Mouse (Mus musculus) brain, embryonic 14.5 days (tissue): Measurements from ENCODE around the gene Slc39a9. TPM values are rescaled to one million over a fixed set of nuclear protein-coding genes. Genes with fewer than 3 reads are reported as not detected.

Source experiments
- DNase-seq: peaks from one replicate; pipeline ENCODE4 v3.0.0-alpha.2; 2011; ENCODE audit warnings: low read depth
- CTCF ChIP-seq: fragments of 200-500 bp; IDR thresholded peaks from 2 replicates; pipeline ENCODE4 v1.5.1; 2012; ENCODE audit warnings: inconsistent platforms, mild to moderate bottlenecking, moderate library complexity, borderline replicate concordance; ENCODE audit not compliant: insufficient read depth, insufficient read length; ENCODE audit errors: extremely low read depth
- POLR2A ChIP-seq: fragments of 200-500 bp; IDR thresholded peaks from 2 replicates; pipeline ENCODE4 v1.6.1; 2012; ENCODE audit warnings: mild to moderate bottlenecking, inconsistent platforms, borderline replicate concordance; ENCODE audit not compliant: poor library complexity, insufficient read depth, insufficient read length, severe bottlenecking; ENCODE audit errors: extremely low read depth
- polyA plus RNA-seq: library from polyadenylated mRNA; depleted of rRNA; stranded (reverse); fragments of >200 nt; gene quantifications from 2 replicates; pipeline ENCODE4 v1.2.3, GENCODE M21; 2012; rRNA removed

Slc39a9 gene
- polyA plus RNA-seq, result 33.4 and 38.2 TPM in 2 replicates

DNA sequence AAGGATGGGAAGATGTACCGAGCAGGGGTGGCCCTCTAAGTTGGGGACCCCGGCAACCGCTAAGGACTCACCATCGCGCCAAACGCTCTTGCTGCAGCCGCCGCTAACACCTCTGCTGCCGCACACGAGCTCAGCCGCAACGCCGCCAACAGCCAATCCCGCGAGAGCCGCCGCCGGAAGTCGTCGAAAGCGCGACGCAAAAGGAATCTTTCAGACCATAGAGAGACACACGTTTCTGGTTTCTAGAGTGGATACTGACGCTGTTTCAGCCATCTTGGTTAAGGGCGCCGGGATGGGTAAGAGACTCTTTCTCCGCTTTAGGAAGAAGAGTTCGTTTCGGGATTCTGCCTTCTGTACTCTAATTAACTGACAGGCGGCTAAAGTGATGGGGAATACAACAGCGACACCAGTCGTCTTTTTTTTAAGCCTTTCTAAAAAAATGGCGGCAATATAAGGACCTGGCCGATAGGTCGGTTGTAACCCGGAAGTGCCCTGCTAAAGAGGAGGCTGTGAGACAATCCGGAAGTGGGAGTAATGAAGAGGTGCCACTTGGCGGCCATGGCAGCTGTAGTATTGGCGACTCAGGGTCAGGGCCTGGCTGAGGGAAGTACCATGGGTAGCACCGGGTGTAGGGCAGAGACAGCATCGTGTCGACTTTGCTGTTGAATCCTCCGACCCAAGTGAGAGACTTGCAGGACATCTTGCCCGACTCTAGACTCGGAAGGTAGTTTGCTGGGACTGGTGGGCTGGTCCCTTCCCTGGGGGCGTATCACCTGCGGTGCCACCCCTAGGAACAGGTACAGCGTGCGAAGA is at the start of gene Slc39a9, which contains the start of gene Erh:
Gene Slc39a9 (plus strand): TSS at position 191 of the 813 bp plus-strand sequence.
Gene Erh (minus strand): TSS at position 649 of the 813 bp plus-strand sequence.
- TF ChIP-seq CTCF, result no peak
- TF ChIP-seq POLR2A, result peak; percentile 20; the same call in 1 of the 2 replicates
- peak; percentile 99 for DNase-seq

DNA sequence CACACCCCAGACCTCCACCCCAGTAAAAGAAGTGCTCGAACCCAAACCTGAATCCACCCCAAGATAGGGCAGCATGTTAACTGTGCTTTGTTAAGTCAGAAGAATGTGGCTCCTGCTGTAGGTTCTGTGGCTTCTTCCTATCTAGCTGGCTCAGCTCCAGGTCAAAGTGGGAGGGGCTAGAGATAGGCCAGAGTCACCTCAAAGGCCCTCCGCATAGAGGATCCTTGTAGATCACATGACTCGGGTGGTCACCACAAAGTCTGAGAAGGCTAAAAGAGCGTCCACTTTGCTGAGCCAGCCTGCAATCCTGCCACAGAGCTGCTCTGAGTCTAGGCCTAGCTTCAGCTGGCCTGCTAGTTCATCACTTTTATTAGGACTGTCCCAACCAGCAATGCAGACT is 49.5 kb upstream of the Slc39a9 start:
- TF ChIP-seq CTCF (no peak), POLR2A (no peak)
- DNase-seq, result no peak

DNA sequence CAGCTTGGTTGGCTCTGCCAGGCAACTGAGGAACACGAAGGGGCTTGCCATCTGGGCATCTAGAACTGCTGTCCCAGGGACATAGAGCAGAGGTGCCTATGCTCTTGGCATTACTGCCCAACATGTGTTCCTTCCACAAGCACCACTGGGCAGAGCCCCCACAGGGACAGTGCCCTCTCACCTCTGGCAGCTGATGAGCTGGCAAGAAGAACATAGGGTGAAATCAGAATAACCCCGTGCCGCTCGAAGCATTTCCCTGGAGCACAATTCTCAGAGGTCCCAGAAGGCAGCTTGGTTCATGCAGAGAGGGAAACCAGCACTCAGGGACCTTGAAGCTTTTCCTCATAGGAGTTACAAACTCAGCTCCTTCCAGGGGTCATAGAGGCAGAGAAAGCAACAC is 48.9 kb upstream of the Slc39a9 start:
- TF ChIP-seq POLR2A (no peak), CTCF (no peak)
- DNase-seq, result no peak

DNA sequence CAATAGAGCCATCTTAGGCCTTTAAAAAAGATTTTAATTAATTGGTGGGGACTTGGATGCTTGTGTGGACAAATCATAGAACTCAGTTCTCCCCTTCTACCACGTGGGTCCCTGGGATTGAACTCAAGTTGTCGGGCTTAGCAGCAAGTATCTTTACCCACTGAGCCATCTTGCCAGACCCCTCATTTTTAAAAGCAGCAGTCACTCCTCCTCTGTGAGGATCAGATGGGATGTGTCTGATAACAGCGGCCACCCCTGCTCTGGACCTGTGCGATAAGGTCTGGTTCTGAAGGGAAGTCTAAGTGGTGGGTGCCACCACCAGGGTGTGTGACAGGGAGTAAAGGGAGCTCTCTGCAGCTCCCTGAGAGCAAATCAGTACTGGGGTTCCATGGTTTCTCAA is 48.1 kb upstream of the Slc39a9 start:
- TF ChIP-seq POLR2A, result no peak
- no peak for TF ChIP-seq CTCF
- no peak for DNase-seq

DNA sequence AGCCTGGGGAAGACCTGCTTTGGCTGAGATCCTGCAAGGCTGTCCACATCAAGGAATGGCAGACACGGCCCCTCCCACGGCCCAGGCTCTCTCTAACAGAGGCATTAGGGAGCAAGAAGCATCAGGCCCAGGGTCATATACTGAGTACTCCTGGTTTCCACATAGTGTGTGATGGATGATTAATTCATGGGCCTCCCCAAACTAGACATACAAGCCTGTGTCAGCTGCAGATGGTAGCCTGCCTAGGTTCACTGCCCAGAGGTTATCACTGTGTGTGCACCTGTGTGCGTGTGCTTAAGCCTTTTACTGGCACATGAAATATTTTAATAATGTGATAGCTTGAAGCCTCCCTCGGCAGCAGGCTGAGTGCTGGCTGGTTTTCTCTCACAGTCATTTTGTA is 47.7 kb upstream of the Slc39a9 start:
- DNase-seq, result no peak
- TF ChIP-seq CTCF, result no peak
- TF ChIP-seq POLR2A, result no peak

DNA sequence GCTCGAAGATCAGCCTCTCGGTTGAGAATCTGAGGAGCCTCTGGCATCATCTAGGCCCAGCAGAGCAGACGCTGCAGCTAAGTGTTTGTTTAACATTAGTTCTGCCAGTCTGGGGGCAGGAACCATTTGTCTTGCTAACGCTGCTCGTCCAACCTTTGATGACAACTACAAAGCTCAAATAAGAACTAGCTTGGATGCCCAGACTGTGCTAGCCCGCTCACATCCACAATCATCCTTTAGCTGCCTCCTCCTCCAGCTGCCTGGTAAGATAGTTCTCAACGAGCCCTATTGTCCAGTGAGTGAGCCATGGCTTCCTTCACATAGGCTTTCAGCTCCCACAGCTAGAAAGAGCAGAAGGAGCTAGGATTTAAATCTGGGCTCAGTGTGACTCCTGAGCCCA is 45.4 kb upstream of the Slc39a9 start:
- TF ChIP-seq CTCF, result no peak
- no peak for TF ChIP-seq POLR2A
- DNase-seq, result no peak

DNA sequence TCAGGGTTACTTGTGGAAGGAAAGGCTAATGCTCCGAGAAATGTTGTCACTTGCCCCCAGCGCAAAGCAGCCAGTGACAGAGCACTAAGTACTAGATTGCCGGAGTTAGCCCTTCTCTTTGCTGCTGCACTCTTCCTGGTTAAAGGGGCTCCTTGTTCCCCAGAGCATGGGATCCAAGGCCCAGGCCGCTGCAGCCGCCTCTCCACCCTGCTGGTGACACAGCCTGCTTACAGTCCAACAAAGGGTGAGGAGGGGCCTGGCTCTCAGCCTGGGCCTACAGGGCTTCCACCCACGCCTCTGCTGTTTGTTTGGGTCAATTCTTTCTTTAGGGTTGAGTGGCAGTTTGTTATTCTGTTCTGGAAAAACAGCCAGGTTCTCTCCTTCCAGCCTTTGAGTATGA is 44.9 kb upstream of the Slc39a9 start:
- peak; percentile 3; the same call in 1 of the 2 replicates for TF ChIP-seq CTCF
- TF ChIP-seq POLR2A, result no peak
- DNase-seq, result peak; percentile 82

DNA sequence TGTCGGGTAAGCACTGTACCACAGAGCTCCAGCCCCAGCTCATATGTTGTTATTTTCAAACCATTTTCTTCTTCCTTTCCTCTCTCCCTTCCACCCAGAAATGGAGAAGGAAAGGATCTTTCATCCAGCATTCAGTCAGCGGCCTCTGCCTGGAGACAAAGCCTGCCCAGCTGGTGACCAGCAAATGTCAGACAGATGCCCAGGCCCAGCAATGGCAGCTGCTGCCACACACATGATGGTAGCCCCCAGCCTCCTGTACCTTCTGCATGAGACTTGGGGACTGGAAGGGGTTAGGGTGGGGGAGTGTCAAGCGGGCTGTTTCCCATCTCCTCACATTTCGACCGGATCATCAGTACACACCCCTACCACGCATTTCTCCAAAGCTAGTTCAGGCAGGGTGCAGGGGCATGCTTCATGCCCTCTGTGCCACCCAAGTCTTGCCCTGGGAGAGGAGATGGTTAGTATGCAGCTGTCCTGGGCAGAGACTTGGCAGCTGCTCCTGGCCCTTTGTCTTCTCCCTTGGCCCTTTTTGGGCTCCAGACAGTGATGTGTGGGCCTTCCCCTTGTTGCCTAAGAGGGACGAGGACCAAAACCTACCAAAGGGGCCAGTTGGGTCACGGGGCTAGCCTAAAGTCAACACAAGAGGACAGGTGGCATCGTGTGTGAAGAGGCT is 42.0 kb upstream of the Slc39a9 start:
- DNase-seq, result no peak
- no peak for TF ChIP-seq POLR2A
- no peak for TF ChIP-seq CTCF

DNA sequence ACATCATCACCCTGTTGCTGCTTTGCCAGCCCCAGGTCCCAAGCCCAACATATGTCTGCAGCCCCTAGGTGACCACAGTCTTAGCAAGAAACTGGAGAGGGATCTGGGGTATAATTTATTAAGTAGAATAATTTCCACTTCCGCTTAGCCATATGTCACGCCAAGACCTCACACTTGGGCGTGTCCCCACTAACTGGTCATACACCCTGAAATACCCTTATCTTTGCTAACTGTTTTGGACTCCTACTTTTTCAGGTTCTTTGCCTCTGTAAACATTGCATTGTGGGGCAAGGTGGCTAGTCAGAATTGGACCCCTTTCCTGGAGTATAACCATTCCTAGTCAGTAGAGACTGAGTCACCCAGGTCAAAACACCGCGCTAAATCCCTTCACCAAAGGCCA is 41.3 kb upstream of the Slc39a9 start:
- TF ChIP-seq CTCF, result no peak
- no peak for TF ChIP-seq POLR2A
- DNase-seq, result no peak

DNA sequence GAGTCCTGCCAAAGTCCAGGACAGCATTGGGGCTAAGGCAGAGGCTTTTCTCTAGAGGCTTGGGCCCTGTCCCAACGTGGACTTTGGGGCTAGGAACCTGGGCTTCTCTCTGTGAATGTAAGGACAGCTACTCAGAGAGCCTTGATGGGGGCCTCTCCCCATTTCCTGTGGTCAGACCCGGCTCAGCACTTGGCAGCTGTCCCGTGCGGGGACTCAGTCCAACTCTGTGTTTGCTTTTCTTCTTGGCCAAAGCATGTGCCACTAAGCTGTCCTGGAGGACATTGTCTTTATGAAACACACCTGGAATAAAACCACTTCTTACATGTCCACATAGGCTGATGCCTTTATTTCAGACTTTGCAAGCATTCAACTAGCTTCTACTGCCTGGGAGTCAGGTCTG is 40.1 kb upstream of the Slc39a9 start:
- TF ChIP-seq POLR2A, result no peak
- no peak for TF ChIP-seq CTCF
- DNase-seq, result peak; percentile 15

DNA sequence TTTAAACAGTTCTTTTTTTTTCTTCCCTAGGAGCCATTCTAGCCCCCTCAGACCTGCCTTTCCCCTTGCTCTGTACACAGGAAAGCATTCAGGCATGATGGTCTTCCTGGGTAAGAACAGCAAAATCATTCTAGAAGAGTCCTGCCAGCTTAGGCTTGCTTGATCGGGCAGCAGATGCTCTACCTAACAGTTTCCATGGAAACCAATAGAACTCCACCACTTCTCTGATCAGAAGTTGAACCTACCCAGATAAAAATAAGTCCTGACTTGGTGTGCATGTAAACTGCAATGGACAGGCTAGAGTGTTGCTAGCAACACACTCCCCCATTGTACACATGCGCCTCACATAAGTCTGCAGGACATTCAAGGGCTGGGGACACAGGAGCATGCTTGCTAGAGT is 39.5 kb upstream of the Slc39a9 start:
- peak; percentile 28 for DNase-seq
- TF ChIP-seq POLR2A (no peak), CTCF (no peak)

DNA sequence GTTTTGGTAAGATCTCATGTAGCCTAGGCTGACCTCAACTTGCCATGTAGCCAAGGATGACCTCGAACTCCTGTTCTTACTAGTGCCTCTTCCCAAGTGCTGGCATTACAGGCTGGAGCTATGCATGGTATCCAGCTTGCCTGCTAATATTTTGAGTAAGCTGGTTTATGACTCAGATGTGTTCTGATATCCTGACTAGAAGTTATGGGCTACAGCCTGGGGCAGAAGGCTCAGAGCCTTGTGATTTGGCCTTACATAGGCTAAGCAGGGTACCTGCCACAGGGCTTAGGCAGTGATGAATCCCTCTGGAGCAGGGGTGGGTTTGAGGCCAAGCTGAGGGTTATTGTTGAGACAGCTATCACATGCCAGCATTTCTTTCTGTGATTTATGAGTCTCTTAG is 35.1 kb upstream of the Slc39a9 start:
- TF ChIP-seq POLR2A (no peak), CTCF (no peak)

DNA sequence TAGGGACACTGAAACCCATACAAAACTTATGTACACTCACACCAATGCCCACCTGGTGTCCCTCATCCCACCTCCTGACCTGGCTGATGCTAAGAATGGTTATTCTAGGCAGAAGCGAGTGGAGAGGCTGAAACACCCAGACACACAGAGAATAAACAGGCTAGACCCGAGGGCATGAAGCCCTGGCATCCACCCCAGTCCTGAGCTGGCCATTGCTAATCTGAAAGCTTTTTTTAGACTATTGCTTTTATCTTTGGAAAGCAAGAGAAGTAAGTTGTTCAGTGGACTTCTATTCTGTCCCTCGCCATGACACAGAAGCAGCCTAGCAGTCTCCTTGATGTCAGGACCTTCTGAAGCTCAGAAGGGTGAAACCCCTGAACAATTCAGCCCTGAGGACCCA is 33.8 kb upstream of the Slc39a9 start:
- no peak for TF ChIP-seq CTCF
- no peak for TF ChIP-seq POLR2A
- DNase-seq, result no peak

More for the DNA sequence above, 35.1 kb upstream of the Slc39a9 start:
- DNase-seq, result no peak
